Mouse (Mus musculus): ENCODE results near the gene Mex3a.

DNA sequence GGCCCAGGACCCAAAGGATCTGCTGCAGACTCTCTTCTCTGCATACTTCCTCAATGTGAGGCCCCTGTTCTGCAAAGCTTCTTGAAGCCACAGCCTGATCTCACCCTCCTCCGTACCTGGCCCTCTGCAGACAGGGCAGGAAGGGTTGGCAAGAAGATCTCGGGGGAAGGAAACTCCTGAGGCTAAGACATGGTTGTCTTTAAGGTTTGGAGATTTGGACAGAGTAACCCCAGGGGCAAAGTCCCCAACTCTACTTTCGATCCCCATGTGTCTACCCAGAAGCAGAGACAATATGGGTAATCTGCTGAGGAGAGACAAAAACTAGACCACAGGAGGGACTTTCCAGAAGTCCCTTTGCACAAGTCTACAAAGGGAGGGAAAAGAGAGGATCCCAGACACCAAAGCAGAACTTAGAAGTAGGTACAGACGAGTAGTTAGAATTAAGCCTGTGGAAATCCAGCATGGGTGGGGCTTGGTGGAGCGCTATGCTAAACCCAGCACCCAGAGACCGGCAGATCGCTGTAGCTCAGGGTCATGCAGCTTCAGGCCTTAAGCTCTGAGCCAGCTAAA lies 18.6 kb upstream of the Mex3a start:
- TF ChIP-seq CTCF (IDR thresholded peaks at IDR 0.05; ENCODE audit: insufficient read depth, low read length) (no peak), POLR2A (IDR thresholded peaks at IDR 0.05; ENCODE audit: borderline replicate concordance, extremely low read depth, low read depth, low read length) (no peak)

Measured in lung, adult 2 months (tissue).